Mouse (Mus musculus) heart, embryonic 12.5 days (tissue): ENCODE data around the gene Gm45208. TPM values are rescaled to one million over a fixed set of nuclear protein-coding genes. Genes with fewer than 3 reads are reported as not detected.

Experiments
- ATAC-seq: fragments of 200-750 bp; cut with Nextera tagmentation; 2 replicates; pipeline ENCODE4 v1.8.0; 2017; ENCODE audit warnings: moderate TSS enrichment, moderate library complexity; ENCODE audit not compliant: insufficient number of reproducible peaks, low FRiP score
- H3K27ac ChIP-seq: fragments of 300-500 bp; sonication (generic); 2 replicates; pipeline ENCODE4 v1.5.1; 2016; ENCODE audit warnings: mild to moderate bottlenecking, moderate library complexity; ENCODE audit not compliant: poor library complexity, severe bottlenecking
- H3K27me3 ChIP-seq: fragments of 300-500 bp; sonication (generic); replicated peaks from 2 replicates; pipeline ENCODE4 v1.6.1; 2016; ENCODE audit warnings: mild to moderate bottlenecking, moderate library complexity
- H3K36me3 ChIP-seq: fragments of 300-500 bp; sonication (generic); 2 replicates; pipeline ENCODE4 v1.6.1; 2016; ENCODE audit warnings: mild to moderate bottlenecking, moderate library complexity
- H3K4me1 ChIP-seq: fragments of 300-500 bp; sonication (generic); replicated peaks from 2 replicates; pipeline ENCODE4 v1.6.1; 2016; ENCODE audit warnings: mild to moderate bottlenecking
- H3K4me2 ChIP-seq: fragments of 300-500 bp; sonication (generic); 2 replicates; pipeline ENCODE4 v1.6.1; 2016; ENCODE audit warnings: mild to moderate bottlenecking, moderate library complexity
- H3K4me3 ChIP-seq: fragments of 300-500 bp; sonication (generic); 2 replicates; pipeline ENCODE4 v1.5.1; 2016; ENCODE audit warnings: mild to moderate bottlenecking
- H3K9ac ChIP-seq: fragments of 300-500 bp; sonication (generic); 2 replicates; pipeline ENCODE4 v1.6.1; 2016; ENCODE audit warnings: mild to moderate bottlenecking, moderate library complexity
- H3K9me3 ChIP-seq: fragments of 300-500 bp; sonication (generic); replicated peaks from 2 replicates; pipeline ENCODE4 v1.6.1; 2016; ENCODE audit warnings: mild to moderate bottlenecking, moderate library complexity
- WGBS: fragments of 180-500 bp; shearing (Covaris S2); methylation state at CpG from one replicate; pipeline ENCODE4 v1.1.7; 2016; 5-methylcytosine and 5-hydroxymethylcytosine counted together
- polyA plus RNA-seq: library from polyadenylated mRNA; unstranded; fragments of >200 nt; fragmentation: Nextera tagmentation; extraction: Ambion mirVana; gene quantifications from 2 replicates; pipeline ENCODE4 v1.2.1, GENCODE M21; 2016

Gene Gm45208
- polyA plus RNA-seq, 1 experiment from 2014 or later = not detected

DNA sequence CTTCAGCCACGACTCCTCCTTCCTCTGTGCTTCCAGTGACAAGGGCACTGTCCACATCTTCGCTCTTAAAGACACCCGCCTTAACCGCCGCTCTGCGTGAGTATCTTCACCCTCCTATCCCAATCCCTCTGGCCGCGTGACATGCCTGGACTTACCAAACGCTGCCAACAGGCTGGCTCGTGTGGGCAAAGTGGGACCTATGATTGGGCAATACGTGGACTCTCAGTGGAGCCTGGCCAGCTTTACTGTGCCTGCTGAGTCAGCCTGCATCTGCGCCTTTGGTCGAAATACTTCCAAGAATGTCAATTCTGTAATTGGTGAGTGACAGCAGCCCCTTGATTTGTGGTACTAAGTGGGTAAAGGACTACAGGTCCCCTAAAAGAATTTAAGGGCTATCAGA lies 5.1 kb downstream of the Gm45208 start:
- H3K4me1 ChIP-seq = peaks cover 11% of the 10 kb centered on the region
- peaks cover 22% of the 10 kb centered on the region for H3K36me3 ChIP-seq
- no peak for ATAC-seq
- no peak overlapping the region for H3K4me3 ChIP-seq
- H3K27me3 ChIP-seq = no peaks in the 10 kb centered on the region
- H3K4me2 ChIP-seq = no peak overlapping the region
- H3K27ac ChIP-seq = no peak overlapping the region
- WGBS = 81% methylated on average over 13 of the region's 13 CpGs
- no peak overlapping the region for H3K9ac ChIP-seq
- H3K9me3 ChIP-seq = no peaks in the 10 kb centered on the region

DNA sequence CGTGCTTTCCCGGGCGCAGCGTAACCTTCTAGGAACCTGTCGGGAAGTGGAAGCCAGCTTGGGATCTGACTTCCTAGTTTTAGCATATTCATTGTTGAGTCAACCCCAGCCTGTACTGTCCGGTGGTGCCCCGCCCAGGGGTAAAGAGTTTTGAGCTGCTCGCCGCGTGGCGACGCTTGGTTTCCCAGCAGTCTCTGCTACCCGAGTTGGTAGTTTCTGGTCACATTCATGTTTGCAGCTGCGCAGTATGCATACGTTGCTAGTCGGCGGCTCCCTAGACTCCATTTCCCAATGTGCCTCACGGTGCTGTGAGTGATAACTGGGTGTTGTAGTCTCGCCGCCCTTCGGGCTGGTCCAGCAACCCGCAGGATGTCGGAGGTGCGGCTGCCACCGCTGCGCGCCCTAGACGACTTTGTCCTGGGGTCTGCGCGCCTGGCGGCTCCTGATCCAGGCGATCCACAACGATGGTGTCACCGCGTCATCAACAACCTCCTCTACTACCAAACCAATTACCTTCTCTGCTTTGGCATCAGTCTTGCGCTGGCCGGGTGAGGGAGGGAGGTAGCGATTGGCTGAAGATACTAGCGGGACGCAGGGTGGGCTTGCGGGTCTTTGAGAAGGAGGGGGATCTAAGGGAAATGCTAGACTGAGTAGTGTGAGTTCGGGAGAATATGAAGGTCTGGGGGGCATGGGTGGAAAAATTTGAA lies 6.3 kb downstream of the Gm45208 start, which contains the start of gene Praf2:
Gene Praf2, plus strand, starts transcription at position 225 of the 707 bp plus-strand sequence.
- 0 out of 2 replicates have a peak, but pooled peaks cover 6% of the 10 kb centered on the region for H3K4me1 ChIP-seq
- 12% methylated on average over 42 of the region's 42 CpGs for WGBS

DNA sequence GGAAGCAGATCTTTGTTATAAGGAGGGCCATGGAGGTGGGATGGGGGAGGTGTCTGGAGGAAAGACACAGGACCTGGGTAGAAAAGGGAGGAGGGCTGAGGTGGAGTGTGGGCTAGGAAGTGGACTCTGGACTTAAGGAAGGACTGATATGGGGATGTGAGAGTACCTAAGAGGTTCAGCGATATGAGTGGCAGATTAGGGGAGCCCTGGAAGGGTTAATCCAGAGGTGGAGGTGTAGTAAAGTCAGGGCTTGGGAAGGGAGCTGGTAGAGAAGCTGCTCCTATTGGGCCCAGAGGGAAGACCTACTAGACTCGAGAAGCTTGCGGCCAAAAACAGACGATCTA lies 6.8 kb downstream of the Gm45208 start:
- 36% methylated on average over 4 of the region's 4 CpGs for WGBS
- Histone ChIP-seq H3K9me3 (no peaks in the 10 kb centered on the region), H3K4me3 (peak overlapping the region; percentile 57), H3K9ac (peak overlapping the region; percentile 62), H3K4me2 (peak overlapping the region; percentile 66), H3K27me3 (no peaks in the 10 kb centered on the region), H3K4me1 (0 out of 2 replicates have a peak, but pooled peaks cover 6% of the 10 kb centered on the region), H3K36me3 (peaks cover 22% of the 10 kb centered on the region), H3K27ac (no peak overlapping the region)
- ATAC-seq = no peak

More for the DNA sequence above, 6.3 kb downstream of the Gm45208 start, which contains the start of gene Praf2:
- peaks cover 22% of the 10 kb centered on the region for H3K36me3 ChIP-seq
- H3K27me3 ChIP-seq = no peaks in the 10 kb centered on the region
- H3K9ac ChIP-seq = peak within 1 kb of the TSS; percentile 62
- peak within 1 kb of the TSS; percentile 30 for H3K27ac ChIP-seq
- ATAC-seq = peak; percentile 92
- peak within 1 kb of the TSS; percentile 66 for H3K4me2 ChIP-seq
- peak within 1 kb of the TSS; percentile 57 for H3K4me3 ChIP-seq
- no peaks in the 10 kb centered on the region for H3K9me3 ChIP-seq

DNA sequence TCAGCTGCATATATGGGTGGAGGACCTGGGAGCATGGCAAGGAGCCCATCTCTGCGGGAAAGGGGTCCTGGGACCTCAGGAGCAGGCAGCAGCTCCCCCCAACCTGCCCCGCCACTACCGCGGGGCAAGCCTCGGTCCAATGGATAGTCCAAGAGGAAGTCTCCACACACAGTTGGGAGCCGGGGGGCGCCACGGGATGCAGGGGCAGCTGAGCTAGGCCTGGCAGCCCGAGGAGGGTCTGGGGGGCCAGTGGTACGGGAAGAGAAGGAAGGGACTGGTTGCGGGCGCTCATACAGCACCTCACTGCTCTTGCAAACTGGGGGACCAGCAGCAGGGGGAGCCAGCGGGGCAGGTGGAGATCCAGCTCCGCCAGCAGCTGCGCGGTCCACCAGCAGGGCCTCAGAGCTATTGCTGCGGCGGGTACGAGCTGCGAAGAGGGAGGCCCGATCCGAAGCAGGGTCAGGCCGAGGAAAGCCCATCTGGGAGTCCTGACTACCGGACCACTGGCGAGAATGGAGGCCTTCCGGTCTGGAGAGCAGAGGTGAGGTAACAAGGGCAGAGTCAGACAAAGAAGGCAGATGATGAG lies 11.6 kb downstream of the Gm45208 start:
- Histone ChIP-seq H3K4me1 (no peaks in the 10 kb centered on the region), H3K27me3 (no peaks in the 10 kb centered on the region), H3K9me3 (no peaks in the 10 kb centered on the region), H3K9ac (0 out of 2 replicates have a peak overlapping the region, but pooled peaks have one; percentile 7), H3K27ac (no peak overlapping the region), H3K4me2 (peak overlapping the region; percentile 46), H3K36me3 (peaks cover 8% of the 10 kb centered on the region; the same call in 1 of the 2 replicates), H3K4me3 (no peak overlapping the region)
- peak; percentile 16; the same call in 1 of the 2 replicates for ATAC-seq
- 23% methylated on average over 26 of the region's 26 CpGs for WGBS

DNA sequence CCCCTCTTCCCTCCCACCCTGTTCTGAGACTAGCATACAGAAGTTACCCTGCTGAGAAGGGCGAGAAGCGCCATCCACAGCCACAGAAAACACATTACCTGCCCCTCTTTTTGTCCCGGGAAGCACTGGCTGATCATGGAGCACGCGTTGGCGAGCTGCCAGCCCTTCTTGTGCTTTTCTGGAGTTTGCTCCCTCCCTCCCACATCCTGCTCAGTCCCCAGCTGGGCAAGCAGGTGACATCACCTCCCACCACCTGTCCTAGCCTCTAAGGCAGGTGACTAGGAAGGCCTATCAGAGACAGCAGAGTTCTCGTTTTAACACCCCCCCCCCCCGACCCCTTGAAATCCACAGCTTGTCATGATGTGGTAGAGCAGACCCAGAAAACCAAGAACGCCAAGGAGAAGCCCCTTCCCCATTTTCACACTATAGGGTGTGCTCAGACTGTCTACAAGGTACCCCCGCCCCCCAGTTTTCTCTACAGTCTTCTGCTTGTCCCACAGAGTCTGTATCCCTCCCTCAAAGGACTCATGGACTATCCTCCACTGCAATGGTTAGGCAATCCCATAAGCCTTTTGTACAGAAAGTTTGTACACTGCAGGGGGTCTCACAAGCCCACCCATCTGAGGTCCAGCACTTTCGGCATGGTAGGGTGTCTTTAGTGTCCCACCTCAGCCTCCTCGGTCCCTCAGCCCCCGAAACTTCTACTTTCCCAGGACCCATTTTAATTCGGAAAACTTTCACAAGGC lies 17.5 kb downstream of the Gm45208 start:
- H3K4me1 ChIP-seq = peaks cover 9% of the 10 kb centered on the region; the same call in 1 of the 2 replicates
- H3K36me3 ChIP-seq = peaks cover 8% of the 10 kb centered on the region; the same call in 1 of the 2 replicates
- no peak overlapping the region for H3K9ac ChIP-seq
- H3K4me3 ChIP-seq = no peak overlapping the region
- no peak overlapping the region for H3K27ac ChIP-seq
- WGBS = 68% methylated on average over 14 of the region's 14 CpGs
- H3K9me3 ChIP-seq = no peaks in the 10 kb centered on the region
- no peaks in the 10 kb centered on the region for H3K27me3 ChIP-seq
- no peak for ATAC-seq
- no peak overlapping the region for H3K4me2 ChIP-seq

DNA sequence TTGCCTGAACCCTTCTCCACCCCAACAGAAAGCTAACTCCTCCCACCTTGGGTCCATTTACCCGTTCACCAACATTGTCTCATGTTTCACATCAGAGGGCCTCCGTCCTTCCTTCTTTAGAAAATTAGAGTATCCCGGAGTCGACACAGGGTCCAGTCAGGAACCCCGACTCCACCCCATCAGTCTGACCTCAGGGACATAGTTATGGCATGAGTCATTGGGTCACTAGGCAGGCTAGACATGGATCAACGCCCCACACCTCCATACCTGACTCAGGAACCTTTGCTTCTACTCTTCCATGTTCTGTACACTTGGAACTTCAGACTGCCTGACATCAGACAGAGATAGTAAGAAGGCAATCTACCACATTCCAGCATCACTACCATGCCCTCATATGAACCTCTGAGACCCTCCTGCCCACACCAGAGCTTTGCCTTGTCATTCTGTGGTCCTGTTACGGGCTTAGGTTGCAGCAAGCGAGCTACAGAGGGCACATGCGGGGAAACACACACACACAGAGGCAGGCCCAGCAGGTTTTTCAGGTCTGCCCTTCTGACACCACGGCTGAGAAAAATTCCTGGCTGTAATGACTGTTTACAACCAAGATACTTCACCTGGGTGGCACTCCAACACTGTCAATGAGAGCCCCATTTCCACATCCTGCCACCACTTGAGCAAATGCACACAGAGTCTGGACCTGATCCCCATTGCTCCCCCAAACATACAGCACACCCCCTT lies 18.2 kb downstream of the Gm45208 start:
- Histone ChIP-seq H3K4me3 (no peak overlapping the region), H3K4me2 (no peak overlapping the region), H3K4me1 (peaks cover 9% of the 10 kb centered on the region; the same call in 1 of the 2 replicates), H3K9ac (no peak overlapping the region), H3K27ac (no peak overlapping the region), H3K36me3 (peaks cover 8% of the 10 kb centered on the region; the same call in 1 of the 2 replicates), H3K27me3 (no peaks in the 10 kb centered on the region), H3K9me3 (no peaks in the 10 kb centered on the region)
- WGBS = 50% methylated on average over 10 of the region's 10 CpGs
- no peak for ATAC-seq

DNA sequence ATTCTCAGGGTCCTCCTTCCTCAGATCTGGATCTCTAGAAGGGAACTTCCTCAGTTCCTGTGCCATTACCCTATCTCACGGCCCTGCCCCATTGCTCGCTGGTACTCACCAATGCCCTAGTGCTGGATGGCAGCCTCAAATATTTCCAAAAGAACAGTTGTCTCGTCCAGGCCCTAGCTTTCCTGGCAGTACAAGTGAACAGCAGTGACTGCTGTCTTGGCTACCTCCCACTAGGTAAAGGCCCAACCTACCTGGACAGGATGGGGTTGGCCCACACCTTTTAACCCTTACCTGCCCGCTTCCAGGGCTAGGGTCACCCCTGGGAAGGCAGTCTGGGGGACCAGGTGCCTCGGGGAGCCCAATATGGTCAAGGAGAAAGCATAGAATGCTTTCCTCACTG lies 19.1 kb downstream of the Gm45208 start:
- Histone ChIP-seq H3K9ac (no peak overlapping the region), H3K4me2 (no peak overlapping the region), H3K27me3 (no peaks in the 10 kb centered on the region), H3K9me3 (no peaks in the 10 kb centered on the region), H3K4me3 (no peak overlapping the region), H3K36me3 (peaks cover 8% of the 10 kb centered on the region; the same call in 1 of the 2 replicates), H3K27ac (no peak overlapping the region), H3K4me1 (peaks cover 9% of the 10 kb centered on the region; the same call in 1 of the 2 replicates)
- ATAC-seq = no peak
- WGBS = 63% methylated on average over 5 of the region's 5 CpGs

DNA sequence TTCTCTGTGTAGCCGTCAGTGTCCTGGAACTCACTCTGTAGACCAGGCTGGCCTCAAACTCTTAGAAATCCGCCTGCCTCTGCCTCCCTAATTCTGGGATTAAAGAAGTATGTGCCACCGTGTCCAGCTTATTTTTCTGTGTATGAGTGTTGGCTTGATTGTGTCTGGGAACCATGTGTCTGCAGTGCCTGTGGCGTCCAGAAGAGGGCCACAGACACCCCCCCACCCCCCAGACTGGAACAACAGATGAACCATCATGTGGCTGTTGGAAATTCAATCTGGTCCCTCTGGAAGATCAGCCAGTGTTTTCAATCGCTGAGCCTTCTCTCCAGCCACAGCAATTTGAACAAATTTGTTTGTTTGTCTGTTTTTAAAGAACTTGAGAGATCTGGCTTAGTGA lies 21.4 kb downstream of the Gm45208 start:
- Histone ChIP-seq H3K27me3 (no peaks in the 10 kb centered on the region), H3K4me2 (no peak overlapping the region), H3K4me3 (no peak overlapping the region), H3K27ac (no peak overlapping the region), H3K9me3 (no peaks in the 10 kb centered on the region), H3K9ac (no peak overlapping the region), H3K36me3 (no peaks in the 10 kb centered on the region), H3K4me1 (peaks cover 9% of the 10 kb centered on the region; the same call in 1 of the 2 replicates)
- ATAC-seq = no peak
- WGBS = 49% methylated on average over 5 of the region's 5 CpGs

DNA sequence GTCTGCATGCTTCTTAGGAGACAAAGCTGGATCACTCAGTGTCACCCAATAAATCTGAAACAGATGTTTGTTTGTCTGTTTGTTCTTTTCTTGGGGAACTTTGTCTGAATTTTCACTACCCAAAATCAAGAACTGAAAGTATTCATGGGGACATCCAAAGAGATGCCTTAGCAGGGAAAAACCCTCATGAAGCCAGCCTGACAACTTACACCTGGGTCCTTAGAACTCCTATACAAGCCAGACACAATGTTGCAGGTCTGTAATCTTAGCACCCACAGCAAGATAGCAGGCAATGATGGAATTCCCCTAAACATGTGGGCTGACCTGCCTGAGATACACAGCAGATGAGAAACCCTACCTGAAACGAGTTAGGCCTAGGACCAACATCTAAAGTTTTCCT lies 22.9 kb downstream of the Gm45208 start:
- Histone ChIP-seq H3K36me3 (no peaks in the 10 kb centered on the region), H3K4me3 (no peak overlapping the region), H3K9ac (no peak overlapping the region), H3K4me1 (peaks cover 10% of the 10 kb centered on the region; the same call in 1 of the 2 replicates), H3K9me3 (no peaks in the 10 kb centered on the region), H3K27ac (no peak overlapping the region), H3K27me3 (no peaks in the 10 kb centered on the region), H3K4me2 (no peak overlapping the region)
- no peak for ATAC-seq
- 53% methylated on average over 1 of the region's 1 CpGs for WGBS

DNA sequence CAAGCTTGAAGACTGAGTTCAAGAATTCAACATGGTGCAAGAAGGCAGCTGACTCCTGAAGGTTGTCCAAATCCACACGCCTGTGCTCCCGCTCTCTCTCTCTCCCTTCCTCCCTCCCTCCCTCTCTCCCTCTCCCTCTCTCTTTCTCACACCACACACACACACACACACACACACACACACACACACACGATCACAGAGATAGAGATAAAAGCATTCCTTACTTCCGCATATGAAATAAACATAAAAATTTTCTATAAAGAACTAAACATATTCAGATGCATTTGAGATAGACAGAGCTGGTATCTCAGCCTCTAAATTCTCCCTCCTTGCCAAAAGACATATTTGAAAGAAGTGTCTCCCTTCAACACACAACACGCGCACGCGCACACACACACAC lies 23.4 kb downstream of the Gm45208 start:
- H3K27me3 ChIP-seq = no peaks in the 10 kb centered on the region
- no peaks in the 10 kb centered on the region for H3K36me3 ChIP-seq
- WGBS = 86% methylated on average over 8 of the region's 8 CpGs
- no peak for ATAC-seq
- no peak overlapping the region for H3K4me3 ChIP-seq
- no peaks in the 10 kb centered on the region for H3K9me3 ChIP-seq
- no peak overlapping the region for H3K4me2 ChIP-seq
- H3K4me1 ChIP-seq = peaks cover 6% of the 10 kb centered on the region; the same call in 1 of the 2 replicates
- H3K27ac ChIP-seq = no peak overlapping the region
- no peak overlapping the region for H3K9ac ChIP-seq
